Mouse (Mus musculus): ENCODE data around the gene Creb3l1.

Gene Creb3l1

DNA sequence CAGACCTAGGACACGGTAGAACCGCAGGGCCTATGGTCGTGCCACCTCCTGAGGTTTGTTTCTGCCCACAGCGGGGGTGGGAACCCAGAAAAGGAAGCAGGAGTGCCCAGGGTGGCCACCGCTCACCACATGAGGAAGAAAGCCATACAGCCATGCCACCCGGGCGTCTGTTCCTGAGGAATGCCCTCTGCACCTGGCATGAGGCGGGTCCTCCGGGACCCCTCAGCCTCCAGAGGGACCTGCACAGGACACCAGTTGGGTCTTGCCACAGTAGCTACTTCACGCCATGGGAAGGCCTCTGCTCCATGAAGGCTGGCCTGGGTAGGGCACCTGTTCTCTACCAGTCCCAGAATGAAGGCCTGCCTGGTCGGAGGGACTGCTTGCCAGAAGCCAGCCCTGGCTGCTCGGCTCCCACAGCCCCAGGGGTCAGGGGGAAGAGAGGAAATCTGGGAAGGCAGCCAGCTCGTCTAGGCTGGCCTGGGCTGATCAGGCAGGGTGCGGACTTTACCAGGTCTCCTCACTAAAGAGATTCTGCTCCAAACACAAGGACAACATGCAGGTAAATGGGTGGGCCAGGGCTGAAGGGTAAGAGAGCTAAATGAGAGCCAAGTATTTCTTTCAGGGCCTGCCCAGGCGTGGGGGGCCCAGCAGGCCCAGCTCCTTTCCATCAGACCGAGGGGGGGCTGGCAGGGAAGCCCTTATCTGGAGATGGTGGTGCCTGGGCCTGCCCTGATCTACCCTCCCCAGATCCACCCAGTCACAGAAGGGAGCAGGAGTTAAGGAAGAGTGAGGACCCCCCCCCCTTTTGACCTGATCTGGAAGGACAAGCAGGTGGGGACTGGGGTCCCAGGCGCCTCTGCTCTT lies 74.7 kb downstream of the Creb3l1 start:
- in situ Hi-C loops (cut with MboI, MseI): loop anchor here (25.0 kb wide), 2 partner anchors 1412 to 1488 kb away; no protein-coding TSS in a partner anchor

DNA sequence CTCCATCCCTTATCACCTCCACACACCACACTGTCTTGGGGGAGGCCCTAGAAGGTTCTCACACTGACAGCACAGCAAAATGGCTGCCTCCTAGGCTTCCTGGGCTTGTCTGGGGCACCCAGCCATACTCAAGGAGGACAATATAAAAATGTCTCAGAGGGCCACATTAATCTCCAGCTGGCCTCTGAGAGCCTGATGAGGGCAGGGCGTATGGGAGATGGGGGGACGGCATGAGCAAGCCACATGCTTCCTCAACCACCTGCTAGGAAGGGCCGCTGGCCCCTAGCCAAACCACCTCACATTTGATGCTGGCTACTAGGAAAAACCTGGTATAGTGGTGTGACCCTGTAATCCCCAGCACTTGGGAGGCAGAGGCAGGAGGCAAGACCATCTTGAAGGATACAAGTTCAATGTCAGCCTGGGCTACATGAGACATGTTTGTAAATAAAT lies 75.5 kb downstream of the Creb3l1 start:
- in situ Hi-C loops (cut with MboI, MseI): no loop called here

DNA sequence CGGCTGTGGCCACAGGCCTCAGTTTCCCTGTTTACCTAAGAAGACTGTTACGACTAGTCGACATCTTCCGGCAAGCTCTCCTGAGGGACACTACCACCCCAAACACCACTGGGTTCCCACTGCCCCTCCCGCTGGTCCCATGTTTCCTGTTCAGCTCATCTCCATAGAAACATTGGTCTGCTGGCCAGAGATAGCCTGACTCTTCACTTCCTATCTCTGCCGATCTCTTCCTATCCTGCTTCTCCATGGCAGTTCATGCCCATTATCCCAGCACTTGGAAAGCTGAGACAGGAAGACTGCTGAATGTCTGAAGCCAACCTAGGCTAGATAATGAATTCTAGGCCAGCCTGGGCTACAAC lies 76.2 kb downstream of the Creb3l1 start:
- in situ Hi-C loops (cut with MboI, MseI): no loop called here

DNA sequence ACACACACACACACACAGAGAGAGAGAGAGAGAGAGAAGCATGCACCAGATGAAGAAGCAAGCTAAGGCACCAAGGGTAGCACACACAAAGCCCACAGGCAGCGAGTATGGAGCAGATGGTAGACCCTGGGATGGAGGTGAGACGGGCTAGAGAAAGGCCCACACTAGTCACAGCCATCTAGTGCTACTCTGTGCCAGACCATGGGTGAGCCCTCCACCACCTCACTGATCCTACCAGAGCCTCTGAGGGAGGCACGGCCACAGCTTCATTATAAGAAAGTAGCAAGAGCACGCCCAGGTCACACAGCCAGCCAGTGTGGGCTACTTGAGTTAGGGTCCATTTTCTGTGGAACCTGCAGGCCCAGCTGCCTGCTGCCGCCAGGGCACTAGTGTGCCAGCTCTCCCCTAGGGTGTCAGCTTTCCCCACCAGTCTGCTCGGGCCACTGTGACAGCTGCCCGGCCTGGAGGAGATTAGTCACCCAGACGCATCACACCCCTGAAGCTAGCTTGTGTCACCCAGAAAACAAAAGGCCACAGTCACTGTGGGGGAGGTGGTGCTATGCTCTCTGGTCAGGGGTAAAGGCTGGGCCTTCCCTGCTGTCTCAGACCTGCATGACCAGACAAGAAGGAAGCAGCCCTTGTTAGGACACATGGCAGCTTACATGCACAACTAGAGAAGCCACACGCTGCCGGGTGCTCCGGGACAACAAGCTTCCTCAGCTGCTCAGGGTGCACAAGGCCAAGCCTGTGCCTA lies 76.7 kb downstream of the Creb3l1 start:
- in situ Hi-C loops (cut with MboI, MseI): no loop called here

DNA sequence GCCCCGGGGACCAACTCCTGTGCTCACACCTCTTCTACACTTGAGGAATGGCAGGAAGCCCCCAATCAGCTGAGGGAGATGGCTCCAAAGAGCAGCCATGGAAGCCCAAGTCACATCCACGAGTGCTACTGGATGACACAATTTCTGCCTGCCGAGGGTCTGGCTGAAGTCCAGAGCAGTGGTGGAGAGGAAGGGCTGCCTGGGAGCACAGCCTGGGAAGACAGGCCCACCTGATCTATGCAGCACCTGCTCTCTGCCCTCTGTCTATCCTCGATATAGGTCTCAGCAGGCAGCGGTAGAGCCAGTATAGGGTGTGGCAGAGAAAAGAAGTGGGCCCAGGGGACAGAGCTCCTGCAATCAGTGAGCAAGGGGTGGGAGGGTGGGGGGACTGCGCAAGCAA lies 77.5 kb downstream of the Creb3l1 start:
- in situ Hi-C loops (cut with MboI, MseI): no loop called here

DNA sequence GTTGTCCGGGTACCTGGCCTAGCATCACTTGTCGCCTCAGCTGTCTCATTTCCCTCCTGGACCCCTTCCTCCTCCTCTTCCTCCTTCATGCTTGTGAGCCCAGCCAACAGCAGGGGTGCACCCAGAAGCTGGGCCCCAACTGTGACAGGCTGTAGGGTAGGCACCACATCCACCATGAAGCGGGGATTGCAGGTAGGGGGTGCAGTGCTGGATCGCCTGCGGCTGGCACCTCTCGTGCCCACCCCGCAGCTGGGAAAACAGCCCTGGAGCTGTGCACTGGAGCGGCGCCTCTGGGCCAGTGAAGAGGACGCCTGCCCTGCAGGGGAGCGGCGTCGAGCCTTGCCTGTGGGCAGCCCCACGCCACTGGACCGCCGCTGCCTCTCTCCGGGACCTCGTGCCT lies 78.8 kb downstream of the Creb3l1 start, which contains the start of gene Gm9821:
TSS of gene Gm9821 (plus strand) at position 221 of the 400 bp plus-strand sequence.
- in situ Hi-C loops (cut with MboI, MseI): no loop called here

DNA sequence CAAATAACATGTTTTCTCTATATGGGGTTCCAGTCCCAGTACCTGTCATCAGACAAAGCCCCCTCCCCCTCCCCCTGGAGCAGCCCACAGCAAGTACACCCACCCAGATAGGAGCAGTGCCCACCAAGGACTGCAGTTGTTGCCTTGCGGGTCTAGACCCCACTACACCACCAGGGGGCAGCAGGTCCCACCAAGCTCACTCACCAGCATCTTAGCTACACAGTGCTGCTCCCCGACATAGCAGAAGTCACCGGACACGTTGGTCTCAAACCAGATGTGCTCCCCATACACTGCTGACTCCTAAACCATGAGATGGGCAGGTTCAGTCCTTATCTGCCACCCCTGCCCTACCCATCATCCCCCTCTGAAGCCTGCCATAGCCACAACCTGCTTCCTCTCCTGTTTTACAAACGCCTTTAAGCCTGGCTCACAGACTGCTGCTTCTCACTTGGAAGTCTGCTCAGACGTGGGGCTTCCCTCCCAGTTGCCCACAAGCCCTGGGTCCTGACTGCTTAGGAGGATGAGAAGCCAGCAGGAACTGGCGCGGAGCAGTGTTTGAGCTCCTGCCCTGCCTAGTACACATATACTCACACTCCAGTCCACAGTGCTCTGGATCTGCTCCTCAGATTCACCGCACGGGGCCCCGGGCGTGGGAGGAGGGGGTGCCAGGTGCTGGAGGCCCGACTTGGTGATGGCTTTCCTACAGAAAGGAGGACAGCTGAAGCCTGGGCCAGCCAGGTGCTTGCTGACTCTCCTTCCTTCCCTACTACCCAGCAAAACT lies 79.9 kb downstream of the Creb3l1 start:
- in situ Hi-C loops (cut with MboI, MseI): no loop called here

DNA sequence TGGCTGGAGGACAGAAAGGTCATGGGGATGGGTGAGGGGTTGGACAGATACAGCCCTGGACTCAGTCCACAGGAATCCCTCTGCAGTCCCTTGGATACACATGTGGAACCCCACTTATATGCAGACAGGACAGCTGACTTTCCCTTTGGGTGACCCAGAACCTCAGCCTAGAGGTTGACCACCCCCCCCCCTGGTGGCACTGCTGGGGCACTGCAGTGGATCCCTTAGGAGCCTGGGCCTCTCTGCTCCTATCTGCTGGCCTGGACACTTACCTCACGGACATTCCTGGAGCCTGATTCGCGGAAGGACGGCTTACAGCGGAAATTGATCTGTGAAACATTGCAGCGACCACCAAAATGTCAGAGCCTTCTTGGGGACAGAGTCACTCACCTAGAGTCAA lies 81.9 kb downstream of the Creb3l1 start:
- in situ Hi-C loops (cut with MboI, MseI): no loop called here

DNA sequence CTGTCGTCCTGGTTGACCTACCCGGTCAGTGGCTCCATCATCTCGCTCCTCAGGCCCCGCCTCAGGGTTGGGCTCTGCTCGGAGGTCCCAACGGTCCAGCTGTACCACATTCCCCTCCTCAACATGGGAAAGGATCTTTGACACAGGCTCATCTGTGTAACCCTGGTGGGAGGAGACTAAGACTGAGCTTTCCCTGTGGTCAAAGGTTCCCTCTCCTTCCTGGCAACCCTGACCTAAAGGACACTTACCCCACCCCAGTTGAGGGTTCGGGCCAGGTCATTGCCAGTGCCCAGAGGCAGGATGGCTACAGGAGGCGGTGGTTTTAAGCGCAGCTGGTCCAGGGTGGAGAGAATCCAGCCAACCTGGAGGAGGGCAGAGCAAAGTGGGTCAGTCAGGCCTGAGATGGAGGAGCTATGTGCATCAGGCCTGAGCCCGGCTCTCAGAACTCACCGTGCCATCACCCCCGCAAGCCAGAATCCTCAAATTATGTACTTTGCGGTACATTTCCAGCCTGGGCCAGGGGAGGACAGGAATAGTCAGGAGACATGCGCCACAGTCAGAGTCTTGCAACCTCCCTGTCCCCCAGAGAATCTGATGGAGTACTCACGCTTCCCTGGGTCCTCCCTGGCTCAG lies 84.9 kb downstream of the Creb3l1 start:
- in situ Hi-C loops (cut with MboI, MseI): no loop called here

DNA sequence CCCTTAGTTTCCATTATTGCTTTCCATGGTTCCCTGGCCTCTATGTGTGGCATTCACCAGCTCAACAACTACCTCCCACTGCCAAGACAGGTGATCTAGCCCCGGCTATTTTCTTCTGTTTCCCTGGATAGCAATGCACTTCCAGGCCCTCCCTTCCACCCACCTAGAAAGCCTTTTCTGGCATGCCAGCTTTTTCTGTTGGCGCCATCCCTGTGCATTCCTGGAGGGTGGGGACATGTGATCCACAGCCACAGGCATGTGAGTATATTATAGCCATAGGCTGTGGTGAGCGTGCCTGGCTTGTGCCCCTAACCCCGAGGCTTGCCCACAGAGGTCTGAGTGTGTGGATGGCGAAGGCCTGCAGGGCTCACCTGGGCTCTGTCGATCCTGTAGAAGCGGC lies 88.1 kb downstream of the Creb3l1 start:
- in situ Hi-C loops (cut with MboI, MseI): no loop called here

DNA sequence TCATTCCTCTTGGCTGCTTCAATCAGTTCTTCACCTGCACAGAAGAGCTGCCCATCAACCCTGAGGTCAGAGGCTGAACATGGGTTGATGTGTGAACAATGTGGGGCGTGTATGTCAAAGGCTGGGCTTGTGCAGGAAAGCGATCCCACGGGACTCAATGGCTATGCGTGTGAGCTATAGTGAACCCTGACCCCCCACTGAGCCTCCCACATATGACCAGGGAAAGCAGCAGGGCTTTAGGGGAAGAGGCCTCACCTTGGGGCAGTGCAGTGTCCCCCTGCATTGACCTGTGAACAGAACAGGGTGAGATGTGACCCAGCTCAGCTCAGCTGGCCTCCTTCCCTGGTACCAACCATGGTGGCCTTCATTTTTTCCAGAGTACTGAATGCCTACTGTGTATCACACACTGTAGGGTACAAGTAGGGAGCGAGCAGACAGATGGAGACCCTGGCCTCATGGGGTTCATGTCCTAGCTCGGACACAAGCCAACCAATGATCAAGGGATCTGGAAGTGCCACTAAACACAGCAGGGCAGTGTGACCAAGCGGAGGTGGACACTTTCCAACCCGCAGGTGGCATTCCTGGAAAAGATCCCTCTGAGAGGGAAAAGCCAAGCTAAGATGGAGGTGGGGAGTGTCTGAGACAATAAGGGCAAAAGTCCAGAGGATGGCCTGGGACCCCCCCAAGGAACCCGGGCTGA lies 89.3 kb downstream of the Creb3l1 start:
- in situ Hi-C loops (cut with MboI, MseI): no loop called here

DNA sequence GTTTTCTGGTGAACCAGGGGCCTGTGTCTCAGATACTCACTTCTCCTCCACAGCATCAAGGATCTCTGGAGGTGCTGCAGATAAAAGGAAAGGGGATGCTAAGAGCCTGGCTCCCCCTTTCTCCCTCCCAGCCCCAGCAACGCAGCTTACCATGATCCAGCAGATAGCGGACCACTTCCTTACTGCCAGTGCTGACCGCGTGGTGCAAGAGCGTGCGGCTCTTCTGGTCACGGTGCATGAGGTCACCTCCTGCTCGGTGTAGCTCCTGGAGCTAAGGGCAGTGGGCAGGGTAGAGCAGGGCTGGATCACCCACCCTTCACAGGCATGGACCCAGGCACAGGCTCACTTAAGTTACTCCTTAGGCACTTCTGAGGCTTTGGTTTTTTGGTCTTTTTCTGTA lies 90.3 kb downstream of the Creb3l1 start:
- in situ Hi-C loops (cut with MboI, MseI): no loop called here

DNA sequence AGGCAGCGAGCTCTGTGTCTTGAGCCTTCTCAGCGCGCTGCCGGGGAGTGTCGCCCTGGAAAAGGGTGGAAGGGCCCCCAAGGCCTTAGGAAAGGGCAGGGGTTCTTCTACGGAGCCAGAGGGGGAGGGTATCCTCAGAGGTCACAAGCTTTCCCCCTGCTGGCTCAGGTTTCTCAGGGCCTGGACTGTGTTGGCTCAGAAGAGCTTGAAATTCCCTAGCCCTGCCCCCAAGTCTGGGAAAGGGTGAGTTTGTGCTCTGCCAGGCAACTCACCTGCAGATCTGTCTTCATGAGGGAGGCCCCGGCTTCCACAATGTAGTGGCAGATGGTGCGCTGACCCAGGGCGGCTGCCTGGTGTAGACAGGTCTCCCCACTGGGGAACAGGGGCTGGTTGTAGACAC lies 90.8 kb downstream of the Creb3l1 start:
- in situ Hi-C loops (cut with MboI, MseI): no loop called here

DNA sequence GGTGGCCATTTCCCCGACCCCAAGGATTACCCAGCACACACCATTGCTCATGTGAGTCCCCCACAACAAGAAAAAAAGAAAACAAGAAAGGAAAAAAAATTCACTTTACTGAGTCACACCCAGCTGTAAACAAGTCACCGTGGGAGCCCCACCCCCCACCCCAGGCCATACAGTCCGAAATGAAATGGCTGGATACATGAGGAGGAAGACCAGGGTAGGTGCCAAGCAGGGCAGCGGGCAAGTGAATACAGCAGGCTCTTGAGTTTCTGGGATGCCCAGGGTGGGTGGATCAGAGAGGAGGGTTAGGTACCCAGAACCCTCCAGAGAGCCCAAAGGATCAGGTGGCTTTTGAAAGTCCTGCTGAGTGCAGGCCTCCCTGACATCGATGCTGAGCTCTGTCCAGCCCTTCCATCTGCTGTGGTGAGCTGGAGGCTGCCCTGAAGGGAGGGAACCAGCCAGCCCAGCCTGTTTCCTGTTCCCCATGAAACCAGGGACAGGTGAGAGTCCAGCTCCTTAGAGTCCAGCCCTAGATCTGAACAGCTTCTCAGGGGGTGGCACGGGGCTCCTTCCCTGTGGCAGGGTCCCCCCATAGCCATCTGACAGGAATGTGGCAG lies 91.5 kb downstream of the Creb3l1 start:
- in situ Hi-C loops (cut with MboI, MseI): no loop called here

Data from T-helper 17 cell (primary cell).